Mouse (Mus musculus) adrenal gland, postnatal 14 days (tissue): ENCODE data around the gene Vmn1r57. TPM values are rescaled to one million over a fixed set of nuclear protein-coding genes. Genes with fewer than 3 reads are reported as not detected.
"Not testable (repeated sequence)": the region's sequence is repeated elsewhere in the genome, so short reads cannot be mapped to it uniquely, and the experiment has no call there.

Source experiments
- DNase-seq: peaks from one replicate; pipeline ENCODE4 v3.0.0; 2021; ENCODE audit warnings: mixed read lengths
- long read RNA-seq, 2 experiments: library from polyadenylated mRNA; stranded (forward); transcript quantifications; one replicate each; pipeline ENCODE4 v2.0.0; 2021
- total RNA-seq: library from RNA; stranded (reverse); gene quantifications from 2 replicates; pipeline ENCODE4 v1.2.3, GENCODE M21; 2021

The Vmn1r57 gene
- not detected in 2 replicates for total RNA-seq
- long read RNA-seq, experiment 1: 0 reads
- long read RNA-seq, experiment 2: 0 reads

DNA sequence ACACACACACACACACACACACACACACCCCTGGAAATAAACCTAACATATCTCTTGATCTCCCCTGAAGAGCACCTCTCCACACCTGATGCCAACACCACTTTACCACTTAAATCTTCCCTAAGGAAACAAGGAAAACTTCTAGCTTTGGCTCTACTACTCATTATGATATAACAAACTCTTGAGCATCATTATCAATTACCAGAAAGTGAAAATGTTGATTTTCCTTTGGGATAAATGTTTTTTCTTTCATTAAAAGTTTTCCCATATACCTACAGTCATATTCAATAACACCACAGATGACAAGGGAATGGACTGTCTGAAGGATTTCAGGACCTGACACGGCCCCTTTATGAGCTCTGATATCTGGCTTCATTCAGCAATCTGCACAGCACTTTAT lies at the start of gene Vmn1r57:
Vmn1r57 (plus strand) TSS at position 301 of the 400 bp plus-strand sequence.
- DNase-seq: not testable (repeated sequence)

DNA sequence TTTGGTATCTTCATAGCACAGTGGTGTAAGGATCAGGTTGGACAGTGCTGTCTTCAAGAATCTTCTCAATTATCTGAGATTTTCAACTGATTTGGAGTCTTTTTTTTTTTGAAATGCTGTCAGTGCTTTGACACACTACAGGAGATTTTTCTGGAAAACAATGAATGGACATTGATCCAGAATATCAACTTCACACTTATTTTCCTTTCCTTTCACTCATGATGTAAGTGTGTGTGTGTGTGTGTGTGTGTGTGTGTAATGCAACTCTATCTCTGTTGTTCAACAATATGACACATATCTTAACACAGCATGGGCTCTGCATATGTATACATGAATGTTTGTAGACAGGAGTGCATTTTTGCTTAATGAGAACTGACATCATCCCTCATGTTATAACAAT lies 21.6 kb upstream of the Vmn1r57 start, which contains the start of gene Vmn1r56:
Vmn1r56 (minus strand) TSS at position 101 of the 400 bp plus-strand sequence.
- DNase-seq: not testable (repeated sequence)

DNA sequence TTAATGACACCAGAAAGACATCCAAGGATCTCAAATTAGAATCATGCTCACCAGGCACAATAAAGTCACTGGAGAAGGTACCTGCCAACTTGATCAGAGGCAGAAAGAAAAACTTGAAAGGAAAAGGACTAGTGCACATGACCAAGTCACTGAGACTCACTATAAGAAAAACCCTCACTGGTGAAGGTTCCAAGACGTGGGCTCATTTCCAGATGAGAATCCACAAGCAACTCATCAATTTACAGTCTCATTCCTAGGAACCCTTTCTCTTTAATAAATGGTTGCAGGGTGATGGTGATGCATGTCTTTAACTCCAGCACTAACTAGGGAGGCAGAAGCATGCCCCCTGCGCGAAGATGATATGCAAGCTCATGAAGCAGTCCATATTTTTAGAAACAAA lies 44.8 kb downstream of the Vmn1r57 start:
- no peak for DNase-seq

Other genes starting within 250 kb of the Vmn1r57 start
- 0.37 and 0.64 TPM in 2 replicates for gene Sbk3, start 247.3 kb upstream of the Vmn1r57 start, total RNA-seq
- 17.8 and 20.5 TPM in 2 replicates for gene Zfp579, start 222.3 kb upstream of the Vmn1r57 start, total RNA-seq
- gene Zfp524, start 204.1 kb upstream of the Vmn1r57 start, total RNA-seq: 11.7 and 12.9 TPM in 2 replicates
- 22.7 and 25.8 TPM in 2 replicates for gene Fiz1, start 203.8 kb upstream of the Vmn1r57 start, total RNA-seq
- not detected in 2 replicates for gene Gm44973, start 203.0 kb upstream of the Vmn1r57 start, total RNA-seq
- 25.3 and 30.5 TPM in 2 replicates for gene Zfp865, start 198.1 kb upstream of the Vmn1r57 start, total RNA-seq
- 1.3 and 2.7 TPM in 2 replicates for gene Ccdc106, start 197.9 kb upstream of the Vmn1r57 start, total RNA-seq
- gene 4632433K11Rik, start 184.4 kb upstream of the Vmn1r57 start, total RNA-seq: not detected in 2 replicates
- 4.7 and 5.5 TPM in 2 replicates for gene Zfp784, start 180.0 kb upstream of the Vmn1r57 start, total RNA-seq
- gene Zfp580, start 167.0 kb upstream of the Vmn1r57 start, total RNA-seq: 10.0 and 12.9 TPM in 2 replicates
- 166 and 184 TPM in 2 replicates for gene U2af2, start 156.3 kb upstream of the Vmn1r57 start, total RNA-seq
- 145 and 155 TPM in 2 replicates for gene Epn1, start 138.3 kb upstream of the Vmn1r57 start, total RNA-seq
- not detected in 2 replicates for gene Rfpl4, start 101.5 kb upstream of the Vmn1r57 start, total RNA-seq
- 1.7 and 2.1 TPM in 2 replicates for gene Rasl2-9, start 92.5 kb upstream of the Vmn1r57 start, total RNA-seq
- gene Vmn1r55, start 68.8 kb upstream of the Vmn1r57 start, total RNA-seq: not detected in 2 replicates
- gene Vmn1r56, start 21.7 kb upstream of the Vmn1r57 start, total RNA-seq: not detected in 2 replicates
- gene Gm5065, start 132.0 kb downstream of the Vmn1r57 start, total RNA-seq: not detected in 2 replicates
- not detected in 2 replicates for gene Nlrp2, start 132.5 kb downstream of the Vmn1r57 start, total RNA-seq
- gene Vmn1r58, start 194.9 kb downstream of the Vmn1r57 start, total RNA-seq: not detected in 2 replicates
- not detected in 2 replicates for gene Vmn1r59, start 238.3 kb downstream of the Vmn1r57 start, total RNA-seq